Mouse (Mus musculus) liver, postnatal 0 days (tissue): ENCODE results near the gene Eed. TPM values are rescaled to one million over a fixed set of nuclear protein-coding genes. Genes with fewer than 3 reads are reported as not detected.
"Not testable (repeated sequence)": the region's sequence is repeated elsewhere in the genome, so short reads cannot be mapped to it uniquely, and the experiment has no call there.

Experiments
- ATAC-seq: fragments of 200-750 bp; cut with Nextera tagmentation; 2 replicates; pipeline ENCODE4 v1.8.0; 2017; ENCODE audit warnings: mild to moderate bottlenecking, moderate library complexity
- DNase-seq: peaks from one replicate; pipeline ENCODE4 v3.0.0-alpha.2; 2016
- H3K27ac ChIP-seq: fragments of 300-500 bp; sonication (generic); 2 replicates; pipeline ENCODE4 v1.5.1; 2014; ENCODE audit warnings: antibody characterized with exemption, moderate library complexity, mild to moderate bottlenecking, low read depth
- H3K27me3 ChIP-seq: fragments of 300-500 bp; sonication (generic); 2 replicates; pipeline ENCODE4 v1.6.1; 2014; ENCODE audit warnings: low read length, control low read depth, mixed read lengths; ENCODE audit not compliant: insufficient read depth
- H3K36me3 ChIP-seq: fragments of 300-500 bp; sonication (generic); replicated peaks from 2 replicates; pipeline ENCODE4 v1.6.1; 2014; ENCODE audit warnings: mild to moderate bottlenecking, control low read depth, low read length, moderate library complexity, mixed read lengths; ENCODE audit not compliant: insufficient read depth
- H3K4me1 ChIP-seq: fragments of 300-500 bp; sonication (generic); 2 replicates; pipeline ENCODE4 v1.6.1; 2014; ENCODE audit warnings: antibody characterized with exemption, mild to moderate bottlenecking, control low read depth; ENCODE audit not compliant: insufficient read depth
- H3K4me2 ChIP-seq: fragments of 300-500 bp; sonication (generic); 2 replicates; pipeline ENCODE4 v1.6.1; 2014; ENCODE audit warnings: low read depth, mild to moderate bottlenecking, low read length, moderate library complexity, mixed read lengths
- H3K4me3 ChIP-seq: fragments of 300-500 bp; sonication (generic); 2 replicates; pipeline ENCODE4 v1.5.1; 2014; ENCODE audit warnings: low read depth, low read length
- H3K9ac ChIP-seq: fragments of 300-500 bp; sonication (generic); replicated peaks from 2 replicates; pipeline ENCODE4 v1.6.1; 2014; ENCODE audit warnings: mild to moderate bottlenecking, moderate library complexity
- H3K9me3 ChIP-seq: fragments of 300-500 bp; sonication (generic); 2 replicates; pipeline ENCODE4 v1.6.1; 2016; ENCODE audit warnings: mild to moderate bottlenecking, control low read depth, low read length, mixed read lengths
- CTCF ChIP-seq: sonication (generic); IDR thresholded peaks from 2 replicates; pipeline ENCODE4 v1.5.1; 2016; ENCODE audit warnings: antibody characterized with exemption, low read depth
- EP300 ChIP-seq: IDR thresholded peaks from 2 replicates; pipeline ENCODE4 v1.6.1; 2016; ENCODE audit warnings: antibody characterized with exemption, low read depth, mild to moderate bottlenecking
- WGBS: fragments of 180-500 bp; shearing (Covaris S2); extraction: QIAGEN DNeasy Blood & Tissue Kit; methylation state at CpG from one replicate; pipeline ENCODE4 v1.1.7; 2014; ENCODE audit not compliant: insufficient replicate concordance; 5-methylcytosine and 5-hydroxymethylcytosine counted together
- polyA plus RNA-seq: library from polyadenylated mRNA; unstranded; fragments of >200 nt; fragmentation: Nextera tagmentation; extraction: Ambion mirVana; gene quantifications from 2 replicates; pipeline ENCODE4 v1.2.1, GENCODE M21; 2015

Eed gene
- polyA plus RNA-seq, 1 experiment from 2014 or later: 22.3 TPM

DNA sequence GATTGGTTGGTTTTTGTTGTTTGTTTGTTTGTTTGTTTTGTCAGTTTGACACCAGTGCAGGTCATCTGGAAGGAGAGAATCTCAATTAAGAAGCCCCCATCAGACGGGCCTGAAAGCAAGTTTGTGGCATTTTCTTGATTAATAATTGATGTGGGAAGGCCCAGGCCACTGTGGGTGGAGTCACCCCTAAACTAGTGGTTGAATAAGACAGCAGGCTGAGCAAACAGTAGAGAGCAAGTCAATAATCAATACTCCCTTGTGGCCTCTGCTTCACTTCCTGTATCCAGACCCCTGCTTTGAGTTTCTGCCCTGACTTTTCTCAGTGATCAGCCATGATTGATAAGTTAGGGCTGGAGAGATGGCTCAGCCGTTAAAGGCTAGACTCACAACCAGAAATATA lies 21.6 kb upstream of the Eed start:
- no peak overlapping the region for H3K9ac ChIP-seq
- H3K36me3 ChIP-seq: no peaks in the 10 kb centered on the region
- TF ChIP-seq CTCF (no peak), EP300 (no peak)
- no peaks in the 10 kb centered on the region for H3K9me3 ChIP-seq
- ATAC-seq (peak; percentile 71), DNase-seq (no peak)
- peaks cover 5% of the 10 kb centered on the region for H3K4me1 ChIP-seq
- WGBS: 59% methylated on average over 2 of the region's 2 CpGs
- H3K4me3 ChIP-seq: no peak overlapping the region
- H3K27ac ChIP-seq: no peak overlapping the region
- no peaks in the 10 kb centered on the region for H3K27me3 ChIP-seq
- no peak overlapping the region for H3K4me2 ChIP-seq

DNA sequence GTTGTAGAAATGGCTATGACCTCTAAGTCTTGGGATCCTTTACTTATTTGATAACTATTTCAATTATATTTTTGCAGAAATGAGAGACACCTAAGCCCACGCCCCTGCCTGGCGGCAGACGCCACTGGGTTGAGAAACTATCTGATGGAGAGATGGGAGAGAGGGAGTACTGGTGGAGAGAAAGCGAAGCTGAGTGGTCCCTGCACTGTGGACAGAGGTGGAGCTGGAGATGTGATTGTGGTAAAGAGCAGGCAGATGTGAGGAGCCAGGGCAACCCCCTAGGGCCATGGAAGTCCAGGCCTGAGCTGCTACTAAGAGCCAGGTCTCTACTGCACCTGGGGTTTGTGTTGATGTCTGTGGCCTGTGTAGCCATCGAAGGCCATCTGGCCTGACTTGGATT lies 18.7 kb upstream of the Eed start:
- DNase-seq: no peak
- H3K9ac ChIP-seq: no peak overlapping the region
- H3K4me3 ChIP-seq: no peak overlapping the region
- ATAC-seq: no peak
- peaks cover 5% of the 10 kb centered on the region for H3K4me1 ChIP-seq
- H3K9me3 ChIP-seq: no peaks in the 10 kb centered on the region
- H3K27ac ChIP-seq: no peak overlapping the region
- no peak for TF ChIP-seq EP300
- TF ChIP-seq CTCF: no peak
- H3K36me3 ChIP-seq: no peaks in the 10 kb centered on the region
- no peaks in the 10 kb centered on the region for H3K27me3 ChIP-seq
- H3K4me2 ChIP-seq: no peak overlapping the region
- 96% methylated on average over 5 of the region's 5 CpGs for WGBS

DNA sequence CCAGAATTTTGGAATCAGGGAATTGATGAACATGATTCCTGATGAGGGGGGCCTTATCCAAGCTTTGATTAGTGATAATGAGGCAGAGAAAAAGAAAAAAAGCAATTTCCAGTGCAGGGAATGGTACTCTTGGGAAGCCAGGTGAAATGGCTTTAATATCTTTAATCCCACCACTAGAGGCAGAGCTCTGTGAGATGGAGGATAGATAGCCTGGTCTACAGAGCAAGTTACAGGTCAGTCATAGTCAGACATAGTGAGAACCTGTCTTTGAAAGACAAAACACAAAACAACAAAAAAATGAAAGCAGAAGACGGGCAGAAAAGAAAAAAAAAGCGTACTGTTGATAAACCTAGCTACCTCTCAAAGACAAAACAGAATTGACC lies 17.8 kb upstream of the Eed start:
- Histone ChIP-seq H3K4me1 (peaks cover 5% of the 10 kb centered on the region), H3K27me3 (no peaks in the 10 kb centered on the region), H3K4me3 (no peak overlapping the region), H3K9me3 (no peaks in the 10 kb centered on the region), H3K36me3 (no peaks in the 10 kb centered on the region), H3K4me2 (peak overlapping the region; percentile 50), H3K27ac (no peak overlapping the region), H3K9ac (no peak overlapping the region)
- DNase-seq (no peak), ATAC-seq (peak; percentile 61; the same call in 1 of the 2 replicates)
- WGBS: 72% methylated on average over 2 of the region's 2 CpGs
- TF ChIP-seq EP300 (no peak), CTCF (peak; percentile 59)

DNA sequence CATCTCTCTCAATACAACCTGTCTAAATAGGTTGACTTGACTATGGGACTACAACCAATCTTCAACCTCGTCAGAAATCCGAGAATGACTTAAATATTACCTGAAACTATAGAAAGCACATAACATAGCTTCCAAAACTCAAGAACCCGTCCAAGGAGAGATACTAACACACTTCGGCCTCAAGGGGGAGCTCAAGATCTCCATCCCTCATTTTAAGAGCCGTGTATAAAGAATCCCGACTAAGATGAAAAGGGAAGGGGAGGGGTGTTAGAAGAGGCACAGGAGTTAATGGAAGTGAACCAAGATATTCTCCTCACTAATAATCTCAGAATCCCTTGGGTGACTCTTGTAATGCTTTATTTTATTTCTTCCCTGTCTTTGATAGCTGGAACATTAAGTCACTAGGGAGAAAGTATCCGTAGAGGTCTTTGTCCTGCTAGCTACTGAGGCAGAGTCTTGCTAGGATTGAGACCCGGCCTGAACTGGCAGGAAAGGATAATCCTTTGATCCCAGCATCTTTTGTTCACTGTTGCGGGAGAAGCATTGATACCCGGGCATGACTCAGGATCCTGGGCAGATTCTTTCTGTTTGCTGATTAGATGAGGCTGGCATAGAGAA lies 17.3 kb upstream of the Eed start:
- no peaks in the 10 kb centered on the region for H3K36me3 ChIP-seq
- peaks cover 5% of the 10 kb centered on the region for H3K4me1 ChIP-seq
- H3K27me3 ChIP-seq: no peaks in the 10 kb centered on the region
- no peak overlapping the region for H3K9ac ChIP-seq
- H3K4me2 ChIP-seq: peak overlapping the region; percentile 50
- no peak overlapping the region for H3K4me3 ChIP-seq
- 22% methylated on average over 10 of the region's 10 CpGs for whole genome bisulfite sequencing
- no peaks in the 10 kb centered on the region for H3K9me3 ChIP-seq
- TF ChIP-seq EP300 (no peak; the same call in 1 of the 2 replicates), CTCF (peak; percentile 93)
- DNase-seq: peak; percentile 70
- H3K27ac ChIP-seq: no peak overlapping the region
- ATAC-seq: peak; percentile 59

DNA sequence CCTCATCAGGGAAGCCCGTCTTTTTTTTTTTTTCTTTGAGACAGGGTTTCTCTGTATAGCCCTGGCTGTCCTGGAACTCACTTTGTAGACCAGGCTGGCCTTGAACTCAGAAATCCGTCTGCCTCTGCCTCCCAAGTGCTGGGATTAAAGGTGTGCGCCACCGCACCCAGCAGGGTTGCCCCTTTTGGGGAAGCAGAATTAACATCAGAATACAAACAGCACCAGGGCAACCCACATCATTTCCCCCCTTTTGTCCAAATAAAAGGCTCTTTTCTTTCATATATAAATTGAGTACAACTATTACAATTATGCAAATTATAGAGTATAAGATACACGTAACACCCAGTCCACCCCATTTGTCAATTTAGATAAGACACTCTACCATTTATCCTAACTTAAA lies 16.7 kb upstream of the Eed start:
- H3K36me3 ChIP-seq, H3K27ac ChIP-seq, H3K27me3 ChIP-seq, DNase-seq, H3K4me3 ChIP-seq, H3K9me3 ChIP-seq, H3K4me2 ChIP-seq, ATAC-seq, H3K4me1 ChIP-seq, H3K9ac ChIP-seq: not testable (repeated sequence)
- WGBS: 40% methylated on average over 5 of the region's 5 CpGs

DNA sequence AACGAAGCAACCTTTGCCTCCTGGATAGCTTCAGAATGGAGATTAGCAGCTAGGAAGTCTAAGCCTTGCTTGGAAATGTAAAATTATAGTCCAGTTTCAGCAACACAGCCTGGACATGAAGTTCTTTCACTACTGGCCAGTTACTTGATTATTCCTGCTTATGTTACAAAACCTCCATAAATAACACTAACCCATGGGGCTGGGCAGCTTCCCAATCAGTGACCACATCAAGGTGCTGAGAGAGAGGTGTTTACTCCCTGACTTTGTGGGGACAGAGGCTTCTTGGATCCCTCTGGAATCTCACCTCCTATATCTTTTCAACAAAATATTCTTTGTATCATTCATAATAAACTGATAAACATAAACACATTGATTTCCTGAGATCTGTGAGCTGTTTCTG lies 12.3 kb upstream of the Eed start:
- no peak overlapping the region for H3K27ac ChIP-seq
- TF ChIP-seq CTCF (no peak), EP300 (no peak)
- H3K9me3 ChIP-seq: no peaks in the 10 kb centered on the region
- H3K4me1 ChIP-seq: peaks cover under 1% of the 10 kb centered on the region
- no peak overlapping the region for H3K4me2 ChIP-seq
- DNase-seq (no peak), ATAC-seq (no peak)
- no peak overlapping the region for H3K4me3 ChIP-seq
- no peaks in the 10 kb centered on the region for H3K36me3 ChIP-seq
- H3K27me3 ChIP-seq: no peaks in the 10 kb centered on the region
- 75% methylated on average over 1 of the region's 1 CpGs for WGBS
- no peak overlapping the region for H3K9ac ChIP-seq

DNA sequence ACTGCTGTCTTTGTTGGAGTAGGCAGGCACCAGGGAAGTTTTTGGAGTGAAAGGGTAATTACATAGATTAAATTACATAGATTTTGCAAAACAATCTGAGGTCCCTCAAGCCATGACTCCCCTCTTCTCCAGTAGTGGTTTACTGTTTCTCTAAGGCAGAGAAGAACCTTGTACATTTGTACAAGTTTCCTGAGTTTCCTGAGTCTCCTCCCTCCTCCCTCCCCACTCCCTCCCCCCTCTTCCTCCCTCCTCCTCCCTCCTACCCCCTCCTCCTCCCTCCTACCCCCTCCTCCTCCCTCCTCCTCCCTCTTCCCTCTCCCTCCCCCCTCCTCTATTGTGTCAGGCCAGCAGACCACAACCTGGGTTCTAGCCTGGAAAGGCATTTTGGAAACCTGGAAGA lies 3.6 kb upstream of the Eed start:
- Histone ChIP-seq H3K4me3 (no peak overlapping the region), H3K4me2 (no peak overlapping the region), H3K27ac (no peak overlapping the region), H3K9me3 (no peaks in the 10 kb centered on the region), H3K9ac (no peak overlapping the region), H3K27me3 (no peaks in the 10 kb centered on the region), H3K4me1 (peaks cover 4% of the 10 kb centered on the region; the same call in 1 of the 2 replicates), H3K36me3 (no peaks in the 10 kb centered on the region)
- no peak for ATAC-seq
- DNase-seq: no peak
- TF ChIP-seq CTCF: no peak
- no peak for TF ChIP-seq EP300
